Mouse (Mus musculus) CH12.LX (cell line): Measurements from ENCODE around the gene 1700037H04Rik.

Experiments
- CHD1 ChIP-seq: IDR thresholded peaks from 2 replicates; pipeline ENCODE4 v1.6.1; 2012; ENCODE audit warnings: low read depth, low read length, improper control_type of control experiment, inconsistent platforms
- CHD2 ChIP-seq: IDR thresholded peaks from 2 replicates; pipeline ENCODE4 v1.6.1; 2011; ENCODE audit warnings: low read length, improper control_type of control experiment
- CTCF ChIP-seq, 2 experiments: IDR thresholded peaks in 1 of 2; conservative IDR thresholded peaks in 1 of 2; 2 replicates each; pipeline ENCODE4 v1.5.1; 2011 to 2012; ENCODE audit warnings: low read depth in 2 of 2, low read length in 2 of 2, improper control_type of control experiment in 1 of 2, inconsistent platforms in 1 of 2, mild to moderate bottlenecking in 1 of 2, moderate library complexity in 1 of 2
- EP300 ChIP-seq: IDR thresholded peaks from 2 replicates; pipeline ENCODE4 v1.6.1; 2011; ENCODE audit warnings: low read length, improper control_type of control experiment
- MAFK ChIP-seq: IDR thresholded peaks from 2 replicates; pipeline ENCODE4 v1.6.1; 2011; ENCODE audit warnings: low read length, improper control_type of control experiment; ENCODE audit not compliant: insufficient replicate concordance
- POLR2A ChIP-seq: IDR thresholded peaks from 2 replicates; pipeline ENCODE4 v1.6.1; 2011; ENCODE audit warnings: low read depth, mild to moderate bottlenecking, improper control_type of control experiment, low read length
- POLR2AphosphoS2 ChIP-seq: IDR thresholded peaks from 2 replicates; pipeline ENCODE4 v1.6.1; 2011; ENCODE audit warnings: low read depth, low read length, improper control_type of control experiment
- SMC3 ChIP-seq: IDR thresholded peaks from 2 replicates; pipeline ENCODE4 v1.6.1; 2011; ENCODE audit warnings: low read depth, low read length, improper control_type of control experiment
- TBP ChIP-seq: conservative IDR thresholded peaks from 2 replicates; pipeline ENCODE4 v1.6.1; 2011; ENCODE audit warnings: low read depth, low read length, improper control_type of control experiment
- TCF12 ChIP-seq: IDR thresholded peaks from 2 replicates; pipeline ENCODE4 v1.6.1; 2014; ENCODE audit warnings: low read depth, mild to moderate bottlenecking, inconsistent platforms, low read length, improper control_type of control experiment
- USF1 ChIP-seq: IDR thresholded peaks from 2 replicates; pipeline ENCODE4 v1.6.1; 2014; ENCODE audit warnings: low read depth, mild to moderate bottlenecking, inconsistent platforms, low read length, improper control_type of control experiment
- USF2 ChIP-seq: conservative IDR thresholded peaks from 2 replicates; pipeline ENCODE4 v1.6.1; 2011; ENCODE audit warnings: low read depth, low read length, improper control_type of control experiment
- ZNF384 ChIP-seq: IDR thresholded peaks from 2 replicates; pipeline ENCODE4 v1.6.1; 2012; ENCODE audit warnings: low read depth, low read length, improper control_type of control experiment, inconsistent platforms

DNA sequence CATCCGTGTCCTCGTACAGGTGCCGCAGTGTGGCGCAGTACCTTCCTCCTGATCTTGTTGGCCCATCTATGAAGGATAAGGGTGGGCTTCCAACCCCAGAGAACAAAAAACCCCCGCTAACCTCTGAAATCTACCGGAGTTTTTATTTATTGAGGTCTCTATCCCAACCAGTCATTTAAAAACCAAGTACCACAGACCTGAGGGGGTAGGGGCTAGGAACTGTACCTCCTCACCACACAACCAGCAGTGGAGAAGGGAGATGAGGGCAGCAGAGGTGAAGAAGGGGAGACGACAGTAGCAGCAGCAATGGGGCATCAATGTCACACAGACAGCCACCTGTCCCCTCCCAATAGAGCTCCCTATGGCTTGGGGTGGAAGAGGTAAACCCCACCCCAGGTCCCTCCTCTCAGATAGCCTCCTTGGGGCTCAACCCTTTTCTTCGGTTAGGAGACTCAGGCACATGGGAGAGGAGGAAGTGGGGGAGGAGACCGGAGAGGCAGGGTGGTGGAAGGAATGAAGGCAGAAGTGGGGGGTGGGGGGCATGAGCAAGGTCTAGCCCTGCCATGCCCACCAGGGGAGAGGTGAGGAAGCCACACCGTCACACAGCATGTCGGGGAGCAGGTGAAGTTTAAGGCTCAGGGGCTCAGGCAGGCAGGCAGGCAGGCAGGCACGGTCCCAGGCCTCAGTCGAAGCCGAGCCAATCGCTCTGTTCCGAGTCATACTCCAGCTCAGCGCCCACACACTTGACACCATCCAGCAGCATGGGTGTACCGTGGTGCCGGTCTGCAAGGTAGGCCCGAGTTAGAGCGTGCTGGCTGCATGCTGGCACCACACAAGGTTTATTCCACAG is 13.5 kb downstream of the 1700037H04Rik start:
- TF ChIP-seq TBP (no peak), EP300 (no peak), USF1 (no peak), CTCF (conservative IDR thresholded peaks at IDR 0.05 in 1 of 2, IDR thresholded peaks at IDR 0.05 in 1 of 2; ENCODE audit: low read depth in 2 of 2, low read length in 2 of 2) (no peak), CHD1 (no peak), CHD2 (no peak), USF2 (no peak), MAFK (no peak), SMC3 (no peak), POLR2A (no peak), TCF12 (no peak), POLR2AphosphoS2 (no peak), ZNF384 (no peak)
